Mouse (Mus musculus): ENCODE results near the gene Klk15. TPM values are rescaled to one million over a fixed set of nuclear protein-coding genes. Genes with fewer than 3 reads are reported as not detected.
"Not testable (repeated sequence)": the region's sequence is repeated elsewhere in the genome, so short reads cannot be mapped to it uniquely, and the experiment has no call there.

Klk15 gene
- polyA plus RNA-seq, 1 experiment from 2014 or later: not detected

DNA sequence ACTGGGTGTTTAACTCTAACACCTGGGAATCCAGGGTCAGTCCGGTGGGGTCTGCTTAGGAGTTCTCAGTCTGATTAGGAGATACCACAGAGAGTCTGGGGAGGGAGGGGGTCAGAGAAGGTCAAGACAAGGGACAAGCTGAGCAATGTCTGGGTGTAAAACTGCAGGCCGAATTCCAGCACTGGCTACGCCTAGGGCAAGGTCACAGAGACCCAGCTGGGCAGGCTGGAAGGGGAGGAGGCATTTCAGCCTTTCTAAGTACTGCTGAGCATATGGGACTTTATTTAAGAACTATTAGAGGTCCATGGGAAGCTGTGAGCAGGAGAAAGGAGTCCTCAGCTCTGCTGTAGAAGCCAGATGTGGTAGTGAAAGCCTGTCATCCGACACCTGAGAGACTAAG lies 1.2 kb upstream of the Klk15 start:
- Histone ChIP-seq H3K27me3 (no peaks in the 10 kb centered on the region), H3K27ac (no peak overlapping the region), H3K4me1 (no peaks in the 10 kb centered on the region), H3K4me2 (no peak overlapping the region), H3K9ac (no peak overlapping the region), H3K4me3 (replicated peaks) (no peak overlapping the region), H3K9me3 (no peaks in the 10 kb centered on the region), H3K36me3 (replicated peaks) (no peaks in the 10 kb centered on the region)
- 62% methylated on average over 4 of the region's 4 CpGs for WGBS
- ATAC-seq (ENCODE audit: low FRiP score): no peak

DNA sequence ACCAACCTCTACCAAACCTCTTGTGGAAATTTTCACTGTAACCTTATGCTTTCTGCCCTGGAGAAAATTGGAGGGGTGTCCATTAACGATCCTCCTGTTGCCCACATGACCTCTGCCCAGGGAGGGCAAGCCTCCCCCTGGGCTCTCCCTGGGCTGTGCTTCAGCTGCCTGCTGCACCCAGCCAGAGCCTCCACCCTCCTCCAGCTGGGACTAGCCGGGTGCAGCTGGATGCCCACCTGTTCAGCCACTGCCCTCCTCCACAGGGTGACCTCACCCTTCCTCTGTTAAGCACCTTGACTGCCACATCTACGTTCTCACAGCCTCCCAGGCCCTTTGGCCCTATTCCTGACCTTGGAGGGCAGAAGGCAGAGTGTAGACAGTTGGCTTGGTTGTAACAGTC lies 1.2 kb downstream of the Klk15 start:
- WGBS: 68% methylated on average over 3 of the region's 3 CpGs
- Histone ChIP-seq H3K27ac (no peak overlapping the region), H3K4me3 (replicated peaks) (no peak overlapping the region), H3K27me3 (no peaks in the 10 kb centered on the region), H3K9me3 (no peaks in the 10 kb centered on the region), H3K4me2 (no peak overlapping the region), H3K9ac (no peak overlapping the region), H3K36me3 (replicated peaks) (no peaks in the 10 kb centered on the region), H3K4me1 (no peaks in the 10 kb centered on the region)
- no peak for ATAC-seq (ENCODE audit: low FRiP score)

- ATAC-seq (ENCODE audit: low FRiP score): no peak
- 89% methylated on average over 14 of the region's 14 CpGs for WGBS
- H3K4me2 ChIP-seq: no peak overlapping the region
These were observed 3.0 kb downstream of the Klk15 start for GRCm38 (mm10) chr7:43936551-43936950.

DNA sequence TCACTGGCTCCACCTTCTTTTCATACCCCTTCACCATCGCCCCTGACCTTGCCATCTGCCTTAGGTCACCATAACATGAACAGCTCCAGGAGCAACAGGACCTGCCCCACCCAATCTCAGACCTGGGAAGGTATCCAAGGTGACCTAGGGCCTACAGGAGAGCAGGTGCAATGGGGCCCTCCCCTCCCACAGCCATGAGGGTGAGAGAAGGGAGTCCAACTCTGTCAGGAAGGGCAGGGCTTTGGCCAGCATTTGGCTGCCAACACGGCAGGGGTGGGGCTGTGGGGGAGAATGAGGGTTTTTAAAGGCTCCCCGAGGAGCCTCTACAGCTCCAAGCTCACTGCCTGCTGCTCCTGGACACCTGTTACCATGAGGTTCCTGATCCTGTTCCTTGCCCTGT lies 8.8 kb downstream of the Klk15 start:
- 69% methylated on average over 3 of the region's 3 CpGs for WGBS
- H3K27me3 ChIP-seq; H3K4me2 ChIP-seq; H3K9ac ChIP-seq; H3K4me3 ChIP-seq (replicated peaks); H3K4me1 ChIP-seq; ATAC-seq (ENCODE audit: low FRiP score); H3K36me3 ChIP-seq (replicated peaks); H3K9me3 ChIP-seq; H3K27ac ChIP-seq: not testable (repeated sequence)

More at GRCm38 (mm10) chr7:43936551-43936950, 3.0 kb downstream of the Klk15 start:
- Histone ChIP-seq H3K9ac (no peak overlapping the region), H3K4me3 (replicated peaks) (no peak overlapping the region), H3K9me3 (no peaks in the 10 kb centered on the region), H3K4me1 (no peaks in the 10 kb centered on the region), H3K27me3 (no peaks in the 10 kb centered on the region), H3K36me3 (replicated peaks) (no peaks in the 10 kb centered on the region), H3K27ac (no peak overlapping the region)

DNA sequence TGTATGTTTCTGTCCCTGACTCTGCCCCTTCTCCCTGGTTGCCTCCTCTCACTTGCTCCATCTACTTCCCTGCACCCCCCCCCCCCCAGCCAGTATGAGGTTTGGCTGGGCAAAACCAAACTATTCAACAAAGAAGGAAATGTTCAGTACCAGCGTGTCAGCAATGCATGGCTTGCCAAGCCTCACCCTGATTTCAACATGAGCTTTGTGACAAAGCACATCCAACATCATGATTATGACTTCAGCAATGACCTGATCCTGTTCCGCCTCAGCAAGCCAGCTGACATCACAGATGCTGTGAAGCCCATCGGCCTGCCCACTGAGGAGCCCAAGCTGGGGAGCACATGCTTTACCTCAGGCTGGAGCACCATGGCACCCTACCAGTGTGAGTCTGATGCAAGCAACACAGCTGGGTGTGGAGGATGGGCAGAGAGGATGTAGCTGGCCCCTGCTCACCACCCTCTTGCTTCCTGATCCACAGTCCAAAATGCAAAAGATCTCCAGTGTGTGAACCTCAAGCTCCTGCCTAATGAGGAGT lies 11.3 kb downstream of the Klk15 start:
- ATAC-seq (ENCODE audit: low FRiP score): no peak
- Histone ChIP-seq H3K27me3 (no peaks in the 10 kb centered on the region), H3K36me3 (replicated peaks) (no peaks in the 10 kb centered on the region)

GRCm38 (mm10) chr7:43950364-43950763 lies 16.8 kb downstream of the Klk15 start, which contains the start of gene Klk1b8:
TSS of gene Klk1b8 (plus strand) at chr7:43950664.
- Histone ChIP-seq H3K27ac (no peak within 1 kb of the TSS), H3K4me1 (no peaks in the 10 kb centered on the region), H3K36me3 (replicated peaks) (no peaks in the 10 kb centered on the region), H3K4me3 (replicated peaks) (no peak within 1 kb of the TSS), H3K4me2 (no peak within 1 kb of the TSS), H3K9ac (no peak within 1 kb of the TSS), H3K27me3 (no peaks in the 10 kb centered on the region), H3K9me3 (no peaks in the 10 kb centered on the region)
- 88% methylated on average over 2 of the region's 2 CpGs for WGBS
- no peak for ATAC-seq (ENCODE audit: low FRiP score)

More for the DNA sequence above, 11.3 kb downstream of the Klk15 start:
- Histone ChIP-seq H3K9ac (no peak overlapping the region), H3K4me2 (no peak overlapping the region), H3K27ac (no peak overlapping the region), H3K4me3 (replicated peaks) (no peak overlapping the region), H3K4me1 (no peaks in the 10 kb centered on the region), H3K9me3 (no peaks in the 10 kb centered on the region)
- 88% methylated on average over 3 of the region's 3 CpGs for WGBS

- ATAC-seq (ENCODE audit: low FRiP score): no peak
- 67% methylated on average over 4 of the region's 4 CpGs for WGBS
- no peak overlapping the region for H3K4me2 ChIP-seq
These were observed 19.2 kb downstream of the Klk15 start for GRCm38 (mm10) chr7:43952703-43953102.

DNA sequence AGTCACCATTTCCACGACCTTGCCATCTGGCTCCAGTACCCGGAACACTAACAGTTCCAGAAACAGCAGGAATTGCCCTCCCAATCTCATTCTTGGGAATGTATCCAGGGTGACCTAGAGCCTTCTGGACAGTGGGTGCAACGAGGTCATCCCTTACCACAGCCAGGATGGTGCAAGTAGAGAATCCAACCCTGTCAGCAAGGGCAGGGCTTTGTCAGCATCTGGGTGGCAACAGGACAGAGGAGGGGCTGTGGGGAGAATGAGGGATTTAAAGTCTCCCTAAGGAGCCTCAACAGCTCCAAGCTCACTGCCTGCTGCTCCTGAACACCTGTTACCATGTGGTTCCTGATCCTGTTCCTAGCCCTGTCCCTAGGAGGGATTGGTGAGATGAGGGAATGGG lies 32.9 kb downstream of the Klk15 start, which contains the start of gene Klk1b1:
Gene Klk1b1 (plus strand): TSS at position 301 of the 400 bp plus-strand sequence.
- no peaks in the 10 kb centered on the region for H3K4me1 ChIP-seq
- no peaks in the 10 kb centered on the region for H3K9me3 ChIP-seq
- 71% methylated on average over 3 of the region's 3 CpGs for WGBS
- no peak within 1 kb of the TSS for H3K27ac ChIP-seq
- no peak within 1 kb of the TSS for H3K4me2 ChIP-seq
- H3K4me3 ChIP-seq (replicated peaks): no peak within 1 kb of the TSS
- ATAC-seq (ENCODE audit: low FRiP score): no peak
- no peak within 1 kb of the TSS for H3K9ac ChIP-seq
- H3K27me3 ChIP-seq: no peaks in the 10 kb centered on the region
- H3K36me3 ChIP-seq (replicated peaks): no peaks in the 10 kb centered on the region

More at GRCm38 (mm10) chr7:43952703-43953102, 19.2 kb downstream of the Klk15 start:
- Histone ChIP-seq H3K9me3 (no peaks in the 10 kb centered on the region), H3K4me3 (replicated peaks) (no peak overlapping the region), H3K4me1 (no peaks in the 10 kb centered on the region), H3K9ac (no peak overlapping the region), H3K27ac (no peak overlapping the region), H3K36me3 (replicated peaks) (no peaks in the 10 kb centered on the region), H3K27me3 (no peaks in the 10 kb centered on the region)

DNA sequence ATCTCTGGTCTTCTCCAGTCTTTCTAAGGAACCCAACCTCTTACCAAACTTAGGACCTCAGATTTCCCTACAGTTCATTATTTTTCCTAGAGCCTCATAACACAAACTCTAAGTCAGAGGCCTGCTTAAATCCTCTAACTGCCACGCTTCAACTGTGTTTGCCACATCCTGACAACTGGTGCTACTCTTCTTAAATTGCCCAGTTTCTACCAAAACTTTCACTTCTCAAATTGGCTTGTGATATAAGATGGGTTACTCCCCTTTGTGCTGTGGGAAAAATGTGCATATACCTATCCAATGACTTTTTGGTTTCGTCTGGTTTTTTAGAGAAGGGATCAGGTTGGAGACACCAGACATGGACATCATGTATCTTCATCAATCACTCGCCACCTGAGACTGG lies 33.5 kb downstream of the Klk15 start:
- Histone ChIP-seq H3K4me1 (no peaks in the 10 kb centered on the region), H3K9ac (no peak overlapping the region), H3K4me3 (replicated peaks) (no peak overlapping the region), H3K9me3 (no peaks in the 10 kb centered on the region), H3K27ac (no peak overlapping the region), H3K27me3 (no peaks in the 10 kb centered on the region), H3K36me3 (replicated peaks) (no peaks in the 10 kb centered on the region), H3K4me2 (no peak overlapping the region)
- 80% methylated on average over 3 of the region's 3 CpGs for WGBS
- ATAC-seq (ENCODE audit: low FRiP score): no peak

- Histone ChIP-seq H3K4me1 (no peaks in the 10 kb centered on the region), H3K4me3 (replicated peaks) (no peak overlapping the region), H3K9me3 (no peaks in the 10 kb centered on the region), H3K4me2 (no peak overlapping the region), H3K36me3 (replicated peaks) (no peaks in the 10 kb centered on the region), H3K27me3 (no peaks in the 10 kb centered on the region), H3K27ac (no peak overlapping the region), H3K9ac (no peak overlapping the region)
- no peak for ATAC-seq (ENCODE audit: low FRiP score)
- 82% methylated on average over 2 of the region's 2 CpGs for WGBS
These were observed 34.1 kb downstream of the Klk15 start for GRCm38 (mm10) chr7:43967612-43968011.

- not testable (repeated sequence) for H3K27ac ChIP-seq; ATAC-seq (ENCODE audit: low FRiP score); H3K9ac ChIP-seq; H3K27me3 ChIP-seq; H3K4me2 ChIP-seq; H3K4me3 ChIP-seq (replicated peaks); H3K4me1 ChIP-seq; H3K36me3 ChIP-seq (replicated peaks); H3K9me3 ChIP-seq
- WGBS: 69% methylated on average over 1 of the region's 1 CpGs
These were observed 42.2 kb downstream of the Klk15 start, which contains the start of gene Klk1b9 for GRCm38 (mm10) chr7:43975761-43976160. TSS of gene Klk1b9 (plus strand) at chr7:43976061.

DNA sequence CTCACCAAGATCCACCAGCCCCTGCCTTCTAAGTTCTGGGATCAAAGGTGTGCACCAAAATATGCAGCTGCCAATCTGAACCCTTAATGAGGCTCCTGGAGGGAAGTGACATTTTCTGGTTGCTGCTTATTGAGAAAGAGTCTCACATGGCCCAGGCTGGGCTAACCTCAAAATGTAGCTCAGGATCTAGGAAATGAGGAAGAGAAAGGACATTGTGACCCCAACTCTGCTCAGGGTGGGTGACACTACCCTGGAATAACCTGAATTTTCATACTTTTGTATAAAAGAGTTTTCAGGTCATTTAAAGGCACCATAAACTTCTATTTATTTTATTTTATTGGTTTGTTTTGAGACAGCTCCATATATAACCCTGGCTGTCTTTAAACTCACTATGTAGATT lies 52.1 kb downstream of the Klk15 start:
- no peak for ATAC-seq (ENCODE audit: low FRiP score)
- no peaks in the 10 kb centered on the region for H3K9me3 ChIP-seq

More for the DNA sequence above, 52.1 kb downstream of the Klk15 start:
- H3K36me3 ChIP-seq (replicated peaks): no peaks in the 10 kb centered on the region
- H3K27me3 ChIP-seq: no peaks in the 10 kb centered on the region
- H3K27ac ChIP-seq: no peak overlapping the region
- no peaks in the 10 kb centered on the region for H3K4me1 ChIP-seq
- no peak overlapping the region for H3K4me3 ChIP-seq (replicated peaks)
- no peak overlapping the region for H3K9ac ChIP-seq
- no peak overlapping the region for H3K4me2 ChIP-seq

Measured in forebrain, embryonic 12.5 days (tissue).